Mouse (Mus musculus) gastrocnemius, adult 8-10 months (tissue): Measurements from ENCODE around the gene Tmem252. TPM values are rescaled to one million over a fixed set of nuclear protein-coding genes. Genes with fewer than 3 reads are reported as not detected.
A peak's percentile ranks its signal among the peaks of the same experiment; 100 is the strongest.

Experiments
- DNase-seq, 2 experiments: peaks; one replicate each; pipeline ENCODE4 v3.0.0; 2022; ENCODE audit warnings: low spot score in 2 of 2
- total RNA-seq, 4 experiments: library from RNA; stranded (reverse); gene quantifications; 2 replicates each; pipeline ENCODE4 v1.2.4; 2022

Tmem252 gene
- total RNA-seq, 4 experiments from 2014 or later = 0.05 to 0.13 TPM; not detected in 2

GRCm38 (mm10) chr19:24720448-24720847, 46.6 kb downstream of the Tmem252 start:
- no peak for DNase-seq

GRCm38 (mm10) chr19:24724362-24724761, 50.6 kb downstream of the Tmem252 start:
- DNase-seq = no peak

GRCm38 (mm10) chr19:24730661-24731060, 56.9 kb downstream of the Tmem252 start:
- peak in 1 of 2 experiments; percentile 7 for DNase-seq

Other genes with a start within 250 kb of the Tmem252 start
- gene Fam122a, start 196.7 kb upstream of the Tmem252 start, total RNA-seq = 10 to 100 TPM; 22.1 to 33.4 (median 28.1) TPM
- gene Pip5k1b, start 118.1 kb upstream of the Tmem252 start, total RNA-seq = under 1 TPM; 0.20 to 0.54 (median 0.28) TPM
- gene Pgm5, start 187.8 kb downstream of the Tmem252 start, total RNA-seq = 10 to 100 TPM; 11.8 to 16.9 (median 13.2) TPM
- gene Gm10053, start 201.7 kb downstream of the Tmem252 start, total RNA-seq = 100 to 1,000 TPM; 448 to 506 (median 471) TPM
- not detected for gene Foxd4, start 227.2 kb downstream of the Tmem252 start, total RNA-seq